Mouse (Mus musculus) CH12.LX (cell line): ENCODE measurements around the gene Rora. TPM values are rescaled to one million over a fixed set of nuclear protein-coding genes. Genes with fewer than 3 reads are reported as not detected.

Experiments used
- DNase-seq: peaks from one replicate; pipeline ENCODE4 v3.0.0-alpha.2; 2013; ENCODE audit errors: extremely low read depth
- H3K27ac ChIP-seq: 2 replicates; pipeline ENCODE4 v1.5.1; 2012; ENCODE audit warnings: low read depth, mild to moderate bottlenecking, control low read depth, moderate library complexity; ENCODE audit not compliant: insufficient read depth
- H3K27me3 ChIP-seq: replicated peaks from 2 replicates; pipeline ENCODE3; 2012; ENCODE audit warnings: inconsistent platforms
- H3K36me3 ChIP-seq, 2 experiments: replicated peaks in 1 of 2; 2 replicates each; pipeline versions ENCODE3 to v1.6.1; 2012; ENCODE audit warnings: inconsistent platforms in 1 of 2, low read length in 1 of 2, mild to moderate bottlenecking in 1 of 2, mixed read lengths in 1 of 2, moderate library complexity in 1 of 2; ENCODE audit not compliant: control insufficient read depth in 1 of 2, insufficient read depth in 1 of 2
- H3K4me1 ChIP-seq, 2 experiments: 2 replicates each; pipeline ENCODE4 v1.6.1; 2012; ENCODE audit warnings: inconsistent platforms in 1 of 2, moderate library complexity in 1 of 2; ENCODE audit not compliant: insufficient read depth in 2 of 2, control insufficient read depth in 1 of 2
- H3K4me2 ChIP-seq: 2 replicates; pipeline ENCODE4 v1.6.1; 2012; ENCODE audit warnings: low read depth, mild to moderate bottlenecking, control low read depth; ENCODE audit not compliant: poor library complexity, insufficient read depth, severe bottlenecking
- H3K4me3 ChIP-seq, 3 experiments: fragments of 150-350 bp in 1 of 3; sonication (generic) in 1 of 3; replicated peaks in 1 of 3; 2 replicates each; pipeline versions ENCODE3 to v1.5.1; 2011 to 2012; ENCODE audit warnings: low read depth in 2 of 3, low read length in 2 of 3, mild to moderate bottlenecking in 2 of 3, moderate library complexity in 2 of 3, control low read depth in 1 of 3, improper control_type of control experiment in 1 of 3, inconsistent platforms in 1 of 3, mixed read lengths in 1 of 3; ENCODE audit not compliant: poor library complexity in 1 of 3
- H3K79me2 ChIP-seq: replicated peaks from 2 replicates; pipeline ENCODE4 v1.6.1; 2012; ENCODE audit warnings: mild to moderate bottlenecking, moderate library complexity; ENCODE audit not compliant: control insufficient read depth, poor library complexity, insufficient read depth, severe bottlenecking; ENCODE audit errors: extremely low read depth
- H3K9ac ChIP-seq: 2 replicates; pipeline ENCODE4 v1.6.1; 2012; ENCODE audit warnings: low read depth, mild to moderate bottlenecking, control low read depth, moderate library complexity; ENCODE audit not compliant: insufficient read depth
- H3K9me3 ChIP-seq: replicated peaks from 2 replicates; pipeline ENCODE3; 2012; ENCODE audit warnings: low read length, inconsistent platforms, mixed read lengths
- CHD1 ChIP-seq: IDR thresholded peaks from 2 replicates; pipeline ENCODE4 v1.6.1; 2012; ENCODE audit warnings: low read depth, low read length, improper control_type of control experiment, inconsistent platforms
- CTCF ChIP-seq, 2 experiments: IDR thresholded peaks in 1 of 2; conservative IDR thresholded peaks in 1 of 2; 2 replicates each; pipeline ENCODE4 v1.5.1; 2011 to 2012; ENCODE audit warnings: low read depth in 2 of 2, low read length in 2 of 2, improper control_type of control experiment in 1 of 2, inconsistent platforms in 1 of 2, mild to moderate bottlenecking in 1 of 2, moderate library complexity in 1 of 2
- E2F4 ChIP-seq: IDR thresholded peaks from 2 replicates; pipeline ENCODE4 v1.6.1; 2011; ENCODE audit warnings: low read depth, low read length, improper control_type of control experiment; ENCODE audit not compliant: insufficient replicate concordance
- EP300 ChIP-seq: IDR thresholded peaks from 2 replicates; pipeline ENCODE4 v1.6.1; 2011; ENCODE audit warnings: low read length, improper control_type of control experiment
- IRF4 ChIP-seq: IDR thresholded peaks from 2 replicates; pipeline ENCODE4 v1.6.1; 2014; ENCODE audit warnings: low read depth, mild to moderate bottlenecking, inconsistent platforms, low read length, improper control_type of control experiment
- JUN ChIP-seq: IDR thresholded peaks from 2 replicates; pipeline ENCODE4 v1.6.1; 2011; ENCODE audit warnings: low read depth, mild to moderate bottlenecking, low read length, improper control_type of control experiment, moderate library complexity; ENCODE audit not compliant: insufficient read depth
- KAT2A ChIP-seq: IDR thresholded peaks from 2 replicates; pipeline ENCODE4 v1.6.1; 2012; ENCODE audit warnings: low read length, improper control_type of control experiment, inconsistent platforms; ENCODE audit not compliant: insufficient replicate concordance
- MAX ChIP-seq: IDR thresholded peaks from 2 replicates; pipeline ENCODE4 v1.6.1; 2011; ENCODE audit warnings: low read length, improper control_type of control experiment
- MAZ ChIP-seq: IDR thresholded peaks from 2 replicates; pipeline ENCODE4 v1.6.1; 2012; ENCODE audit warnings: low read depth, mild to moderate bottlenecking, inconsistent platforms, low read length, improper control_type of control experiment, moderate library complexity
- MEF2A ChIP-seq: IDR thresholded peaks from 2 replicates; pipeline ENCODE4 v1.6.1; 2014; ENCODE audit warnings: low read depth, mild to moderate bottlenecking, inconsistent platforms, low read length, improper control_type of control experiment, borderline replicate concordance
- MXI1 ChIP-seq: IDR thresholded peaks from 2 replicates; pipeline ENCODE4 v1.6.1; 2011; ENCODE audit warnings: mild to moderate bottlenecking, low read depth, low read length, improper control_type of control experiment
- MYC ChIP-seq: IDR thresholded peaks from 2 replicates; pipeline ENCODE4 v1.6.1; 2011; ENCODE audit warnings: low read depth, mild to moderate bottlenecking, improper control_type of control experiment, low read length
- POLR2AphosphoS2 ChIP-seq: IDR thresholded peaks from 2 replicates; pipeline ENCODE4 v1.6.1; 2011; ENCODE audit warnings: low read depth, low read length, improper control_type of control experiment
- UBTF ChIP-seq: IDR thresholded peaks from 2 replicates; pipeline ENCODE4 v1.6.1; 2012; ENCODE audit warnings: low read depth, mild to moderate bottlenecking, inconsistent platforms, low read length, improper control_type of control experiment, moderate library complexity
- ZC3H11A ChIP-seq: IDR thresholded peaks from 2 replicates; pipeline ENCODE4 v1.6.1; 2012; ENCODE audit warnings: low read depth, mild to moderate bottlenecking, inconsistent platforms, low read length, improper control_type of control experiment
- ZKSCAN1 ChIP-seq: IDR thresholded peaks from 2 replicates; pipeline ENCODE4 v1.6.1; 2012; ENCODE audit warnings: low read depth, inconsistent platforms, low read length, improper control_type of control experiment, borderline replicate concordance
- ZMIZ1 ChIP-seq: IDR thresholded peaks from 2 replicates; pipeline ENCODE4 v1.6.1; 2012; ENCODE audit warnings: low read depth, mild to moderate bottlenecking, inconsistent platforms, low read length, improper control_type of control experiment
- dilution Hi-C: fragments of 300-500 bp; cut with MboI; formaldehyde crosslinking; loops from 2 replicates; pipeline ENCODE4 v1.14.3; 2020; ENCODE audit warnings: low sequenced_read_pairs; ENCODE audit not compliant: extremely low pct_unique_long_range_greater_than_20kb, extremely low pct_ligation_motif_present
- in situ Hi-C: fragments of 300-500 bp; cut with MboI; formaldehyde crosslinking; loops from 3 replicates; pipeline ENCODE4 v1.14.3; 2019; ENCODE audit warnings: low sequenced_read_pairs, low pct_ligation_motif_present, low pct_unique_long_range_greater_than_20kb, mixed read lengths
- polyA plus RNA-seq: library from polyadenylated mRNA; unstranded; fragments of >175 nt; gene quantifications from 2 replicates; pipeline ENCODE4 v1.2.1, GENCODE M21; 2012; ENCODE audit warnings: low read depth; ENCODE audit not compliant: insufficient read length
- total RNA-seq, 2 experiments: library from RNA; depleted of rRNA; stranded (reverse); fragments of 300-350 nt in 1 of 2; fragments of >200 nt in 1 of 2; gene quantifications; 2 replicates each; pipeline ENCODE4 v1.2.3; 2012 to 2014

Gene Rora
- total and polyA plus RNA-seq, 3 experiments, result 0.36 to 0.66 (median 0.64) TPM

DNA sequence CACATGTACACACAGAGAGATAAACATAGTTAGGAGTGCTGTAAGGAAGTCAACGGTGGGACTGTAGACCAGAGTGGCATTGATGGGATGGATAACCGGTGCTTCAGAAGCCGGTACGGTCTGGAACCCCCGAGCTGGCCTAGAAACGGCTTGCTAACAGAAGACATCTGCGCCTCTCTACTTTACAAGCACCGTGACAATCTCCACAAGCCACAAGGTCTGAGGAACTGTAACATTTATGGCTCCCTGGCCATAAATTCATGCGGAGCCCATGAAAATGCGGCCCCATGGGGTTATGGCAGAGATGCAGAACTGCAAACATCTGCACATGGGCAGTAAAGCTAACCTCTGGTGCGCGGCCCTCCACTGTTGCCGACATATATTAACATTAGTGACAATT is 141.7 kb downstream of the Rora start:
- H3K27me3 ChIP-seq, result no peaks in the 10 kb centered on the region
- H3K27ac ChIP-seq, result no peak overlapping the region
- H3K4me1 ChIP-seq, result no peaks in the 10 kb centered on the region
- H3K4me3 ChIP-seq, result no peak overlapping the region
- no peak overlapping the region for H3K4me2 ChIP-seq
- dilution Hi-C loops, result no loop called here
- no peaks in the 10 kb centered on the region for H3K36me3 ChIP-seq
- in situ Hi-C loops, result no loop called here
- peaks cover 52% of the 10 kb centered on the region for H3K9me3 ChIP-seq
- no peaks in the 10 kb centered on the region for H3K79me2 ChIP-seq
- no peak for DNase-seq
- H3K9ac ChIP-seq, result no peak overlapping the region
- TF ChIP-seq E2F4, result no peak
- TF ChIP-seq, all 38 proteins: peak for 0

DNA sequence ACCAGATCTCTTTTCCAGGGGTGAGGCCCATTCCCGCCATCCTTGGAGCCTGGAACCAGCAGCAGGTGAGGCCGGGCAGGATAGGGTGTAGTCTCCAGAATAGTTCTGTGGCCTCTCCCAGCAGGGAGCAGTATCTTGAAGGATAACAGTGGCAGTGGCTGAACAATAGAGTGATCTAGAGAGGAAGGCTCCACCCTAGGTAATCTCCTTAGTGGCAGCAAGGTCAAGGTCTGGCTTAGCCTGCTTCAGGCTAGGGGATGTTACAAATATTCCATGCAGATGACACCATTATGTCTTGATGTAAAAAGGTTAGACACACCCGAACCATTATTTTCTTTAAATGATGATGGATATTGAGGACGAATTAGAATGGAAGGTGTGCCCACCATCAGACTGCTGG is 144.6 kb downstream of the Rora start:
- H3K4me3 ChIP-seq, result no peak overlapping the region
- no peaks in the 10 kb centered on the region for H3K27me3 ChIP-seq
- no peaks in the 10 kb centered on the region for H3K36me3 ChIP-seq
- TF ChIP-seq POLR2AphosphoS2, result no peak
- TF ChIP-seq IRF4, result no peak
- TF ChIP-seq UBTF, result no peak
- no peak for TF ChIP-seq EP300
- TF ChIP-seq ZC3H11A, result no peak
- TF ChIP-seq ZMIZ1, result no peak
- TF ChIP-seq CTCF (conservative IDR thresholded peaks at IDR 0.05 in 1 of 2, IDR thresholded peaks at IDR 0.05 in 1 of 2; ENCODE audit: low read depth in 2 of 2, low read length in 2 of 2), result no peak
- TF ChIP-seq MYC, result no peak
- TF ChIP-seq MXI1, result no peak
- TF ChIP-seq MEF2A, result no peak
- TF ChIP-seq CHD1, result no peak
- no peak for TF ChIP-seq MAX
- TF ChIP-seq JUN, result no peak
- TF ChIP-seq ZKSCAN1, result no peak
- TF ChIP-seq MAZ, result no peak
- no peak for TF ChIP-seq KAT2A
- DNase-seq, result no peak
- in situ Hi-C loops (no loop called here), dilution Hi-C loops (no loop called here)
- H3K9me3 ChIP-seq, result peaks cover 58% of the 10 kb centered on the region
- no peak overlapping the region for H3K4me2 ChIP-seq
- H3K27ac ChIP-seq, result no peak overlapping the region
- H3K9ac ChIP-seq, result no peak overlapping the region
- H3K79me2 ChIP-seq, result no peaks in the 10 kb centered on the region
- H3K4me1 ChIP-seq, result no peaks in the 10 kb centered on the region
